Mouse (Mus musculus) central nervous system, embryonic 11.5 days (tissue): ENCODE results near the gene Krt75. TPM values are rescaled to one million over a fixed set of nuclear protein-coding genes. Genes with fewer than 3 reads are reported as not detected.

Experiments used
- polyA plus RNA-seq: library from polyadenylated mRNA; depleted of rRNA; stranded (reverse); fragments of >200 nt; gene quantifications from 2 replicates; pipeline ENCODE4 v1.2.3, GENCODE M21; 2012; rRNA removed

Krt75 gene
- 0.07 TPM in 1 of 2 replicates, not detected in the other for polyA plus RNA-seq

GRCm38 (mm10) chr15:101573796-101574345 is at the start of gene Krt75:
Gene Krt75, minus strand, starts transcription at chr15:101573904.

GRCm38 (mm10) chr15:101562850-101563249 is 10.9 kb downstream of the Krt75 start, which contains the start of gene Krt90:
Gene Krt90, minus strand, starts transcription at chr15:101562950.

GRCm38 (mm10) chr15:101550567-101550966 is 23.1 kb downstream of the Krt75 start, which contains the start of gene Krt82:
Gene Krt82, minus strand, starts transcription at chr15:101550667.

GRCm38 (mm10) chr15:101532720-101533119 is 41.0 kb downstream of the Krt75 start, which contains the start of gene Krt84:
Gene Krt84, minus strand, starts transcription at chr15:101532820.

GRCm38 (mm10) chr15:101517161-101517560 is 56.5 kb downstream of the Krt75 start, which contains the start of gene Gm49425:
Gene Gm49425, minus strand, starts transcription at chr15:101517261.

Other genes with a start within 250 kb of the Krt75 start
- 0.17 and 0.30 TPM in 2 replicates for gene Krt80, start 203.7 kb downstream of the Krt75 start, polyA plus RNA-seq
- gene Krt7, start 162.9 kb downstream of the Krt75 start, polyA plus RNA-seq = 6.8 and 9.1 TPM in 2 replicates
- gene Krt87, start 135.1 kb downstream of the Krt75 start, polyA plus RNA-seq = 0.06 and 0.27 TPM in 2 replicates
- gene Krt88, start 126.2 kb downstream of the Krt75 start, polyA plus RNA-seq = not detected in 2 replicates
- not detected in 2 replicates for gene Krt81, start 110.2 kb downstream of the Krt75 start, polyA plus RNA-seq
- gene Krt86, start 100.4 kb downstream of the Krt75 start, polyA plus RNA-seq = not detected in 2 replicates
- not detected in 2 replicates for gene Krt83, start 82.4 kb downstream of the Krt75 start, polyA plus RNA-seq
- not detected in 2 replicates for gene Gm49425, start 56.6 kb downstream of the Krt75 start, polyA plus RNA-seq
- gene Krt84, start 41.1 kb downstream of the Krt75 start, polyA plus RNA-seq = not detected in 2 replicates
- gene Krt82, start 23.2 kb downstream of the Krt75 start, polyA plus RNA-seq = not detected in 2 replicates
- 0.23 and 0.34 TPM in 2 replicates for gene Krt90, start 11.0 kb downstream of the Krt75 start, polyA plus RNA-seq
- not detected in 2 replicates for gene Gm5414, start 54.3 kb upstream of the Krt75 start, polyA plus RNA-seq
- gene Gm5478, start 73.5 kb upstream of the Krt75 start, polyA plus RNA-seq = not detected in 2 replicates
- not detected in 2 replicates for gene Krt6b, start 106.4 kb upstream of the Krt75 start, polyA plus RNA-seq
- gene Krt6a, start 120.4 kb upstream of the Krt75 start, polyA plus RNA-seq = 0.04 and 0.05 TPM in 2 replicates
- gene Krt5, start 139.0 kb upstream of the Krt75 start, polyA plus RNA-seq = 3.2 and 10.1 TPM in 2 replicates
- not detected in 2 replicates for gene Krt71, start 169.2 kb upstream of the Krt75 start, polyA plus RNA-seq
- gene Krt72, start 212.6 kb upstream of the Krt75 start, polyA plus RNA-seq = not detected in 2 replicates
- 0.09 and 0.19 TPM in 2 replicates for gene Krt73, start 228.4 kb upstream of the Krt75 start, polyA plus RNA-seq
- 0.01 and 0.04 TPM in 2 replicates for gene Krt2, start 244.3 kb upstream of the Krt75 start, polyA plus RNA-seq